Mouse (Mus musculus) lung, adult 2 months (tissue): ENCODE measurements at regions not wholly inside any gene's neighbourhood (a gene's known extent, or its start where the extent isn't known, plus 50 kb on each side); places are given as distances from the start of the nearest gene placed in this dataset.

Experiments
- CTCF ChIP-seq: fragments of 200-500 bp; IDR thresholded peaks from 2 replicates; pipeline ENCODE4 v1.5.1; 2011; ENCODE audit warnings: mild to moderate bottlenecking, low read length, control low read depth; ENCODE audit not compliant: insufficient read depth
- POLR2A ChIP-seq: fragments of 200-500 bp; IDR thresholded peaks from 2 replicates; pipeline ENCODE4 v1.6.1; 2011; ENCODE audit warnings: low read depth, mild to moderate bottlenecking, control low read depth, low read length, borderline replicate concordance; ENCODE audit errors: extremely low read depth

GRCm38 (mm10) chr10:57000892-57001722, 485.1 kb upstream of the Hsf2 start:
- TF ChIP-seq CTCF: peak; percentile 53
- no peak for TF ChIP-seq POLR2A
